Mouse (Mus musculus): Measurements from ENCODE around the gene Ralgds. TPM values are rescaled to one million over a fixed set of nuclear protein-coding genes. Genes with fewer than 3 reads are reported as not detected.

Gene Ralgds
- polyA plus RNA-seq, 1 experiment from 2014 or later: 55.9 TPM

DNA sequence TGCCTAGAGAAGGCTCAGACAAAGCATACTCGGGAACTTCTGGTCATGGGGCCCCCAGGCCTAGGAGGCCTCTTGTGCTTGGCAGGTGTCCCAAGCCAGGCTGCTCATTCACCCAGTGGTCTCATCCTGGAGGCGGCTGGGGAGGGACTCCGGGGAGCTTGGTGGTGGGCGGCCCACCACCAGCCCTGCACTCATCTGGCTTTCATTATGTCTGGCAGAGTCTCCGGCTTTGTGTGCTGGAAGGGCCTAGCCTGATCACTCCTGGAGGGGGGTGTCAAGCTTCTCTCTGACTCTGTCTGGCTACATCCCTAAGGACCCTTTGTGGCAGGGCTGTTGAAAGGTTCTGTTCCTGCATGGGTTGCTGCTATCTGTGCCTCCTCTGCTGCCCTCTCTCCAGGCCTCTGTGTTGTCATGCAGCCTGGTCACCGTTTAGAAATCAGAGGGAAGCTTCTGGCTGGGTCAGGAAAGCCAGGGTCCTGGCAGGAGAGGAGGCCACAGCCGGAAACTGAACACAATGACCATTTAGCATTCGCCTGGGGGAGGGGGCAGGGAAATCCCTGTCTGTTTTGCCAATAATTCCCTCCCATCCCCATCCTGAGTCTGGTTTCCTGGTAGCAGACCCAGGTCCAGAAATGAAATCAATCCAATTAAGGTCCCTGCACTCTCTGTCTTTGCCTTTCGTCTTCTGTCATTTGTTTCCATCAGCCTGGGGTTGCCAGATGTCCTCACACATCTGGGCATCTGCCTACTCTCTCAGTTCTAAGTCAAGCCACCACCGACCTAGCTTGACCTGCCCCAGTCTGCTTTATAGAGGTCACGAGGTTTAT is 21.7 kb downstream of the Ralgds start:
- Histone ChIP-seq H3K9ac (ENCODE audit: low read depth, low read length) (peak overlapping the region; percentile 59), H3K9me3 (ENCODE audit: control insufficient read depth, low read length) (no peaks in the 10 kb centered on the region), H3K36me3 (ENCODE audit: control insufficient read depth, insufficient read depth, low read length) (no peaks in the 10 kb centered on the region), H3K4me1 (replicated peaks; ENCODE audit: control insufficient read depth, insufficient read depth, low read length) (peaks cover 45% of the 10 kb centered on the region), H3K27ac (ENCODE audit: low read depth, low read length) (peak overlapping the region; percentile 89), H3K27me3 (ENCODE audit: control insufficient read depth, insufficient read depth, low read length) (no peaks in the 10 kb centered on the region), H3K4me2 (replicated peaks; ENCODE audit: low read depth, low read length) (peak overlapping the region; percentile 78), H3K4me3 (ENCODE audit: low read depth, low read length) (peak overlapping the region; percentile 18; the same call in 1 of the 2 replicates)
- peak; percentile 21; the same call in 1 of the 2 replicates for ATAC-seq (ENCODE audit: low FRiP score)
- 27% methylated on average over 11 of the region's 11 CpGs for WGBS
- DNase-seq (ENCODE audit: low spot score): peak; percentile 52

DNA sequence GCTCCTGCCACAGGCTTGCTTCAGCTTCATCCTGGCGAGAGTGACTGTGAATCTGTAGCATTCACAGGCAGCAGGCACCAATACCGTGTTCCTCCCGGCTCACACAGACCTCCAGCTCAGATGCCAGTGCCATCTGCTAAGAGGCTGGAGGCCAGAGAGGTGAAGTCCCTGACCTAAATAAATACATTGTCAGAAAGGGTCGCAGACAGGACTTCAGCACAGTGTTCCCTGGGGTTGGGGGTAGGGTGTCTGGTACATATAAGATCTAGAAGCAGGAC is 22.3 kb downstream of the Ralgds start:
- DNase-seq (ENCODE audit: low spot score): no peak
- H3K4me1 ChIP-seq (replicated peaks; ENCODE audit: control insufficient read depth, insufficient read depth, low read length): peaks cover 50% of the 10 kb centered on the region

DNA sequence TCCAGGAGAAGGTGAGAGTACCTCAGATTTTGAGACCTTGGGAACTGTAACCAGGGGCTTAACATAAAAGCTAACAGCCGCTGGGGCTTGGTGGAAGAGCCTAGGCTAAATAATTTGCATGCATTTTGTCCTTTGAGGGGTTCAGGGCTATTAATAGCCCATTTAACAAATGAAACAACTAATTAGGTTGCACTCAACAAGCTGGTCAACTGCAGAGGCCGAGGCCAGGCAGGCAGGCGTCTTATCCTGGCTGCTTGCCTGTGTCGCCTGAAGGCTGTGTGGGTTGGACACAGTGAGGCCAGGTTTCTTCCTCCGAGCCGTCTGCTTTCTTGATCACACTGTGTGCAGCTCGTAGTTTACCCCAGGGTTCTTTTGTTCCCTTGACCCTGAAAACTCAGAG is 22.7 kb downstream of the Ralgds start:
- Histone ChIP-seq H3K9me3 (ENCODE audit: control insufficient read depth, low read length) (no peaks in the 10 kb centered on the region), H3K4me3 (ENCODE audit: low read depth, low read length) (no peak overlapping the region), H3K27me3 (ENCODE audit: control insufficient read depth, insufficient read depth, low read length) (no peaks in the 10 kb centered on the region), H3K4me2 (replicated peaks; ENCODE audit: low read depth, low read length) (no peak overlapping the region), H3K9ac (ENCODE audit: low read depth, low read length) (no peak overlapping the region; the same call in 1 of the 2 replicates), H3K27ac (ENCODE audit: low read depth, low read length) (peak overlapping the region; percentile 89; the same call in 1 of the 2 replicates), H3K4me1 (replicated peaks; ENCODE audit: control insufficient read depth, insufficient read depth, low read length) (peaks cover 46% of the 10 kb centered on the region), H3K36me3 (ENCODE audit: control insufficient read depth, insufficient read depth, low read length) (no peaks in the 10 kb centered on the region)
- ATAC-seq (ENCODE audit: low FRiP score): no peak
- no peak for DNase-seq (ENCODE audit: low spot score)
- WGBS: 43% methylated on average over 7 of the region's 7 CpGs

More for the DNA sequence above, 22.3 kb downstream of the Ralgds start:
- Histone ChIP-seq H3K27me3 (ENCODE audit: control insufficient read depth, insufficient read depth, low read length) (no peaks in the 10 kb centered on the region), H3K9ac (ENCODE audit: low read depth, low read length) (peak overlapping the region; percentile 59; the same call in 1 of the 2 replicates), H3K36me3 (ENCODE audit: control insufficient read depth, insufficient read depth, low read length) (no peaks in the 10 kb centered on the region), H3K9me3 (ENCODE audit: control insufficient read depth, low read length) (no peaks in the 10 kb centered on the region), H3K4me2 (replicated peaks; ENCODE audit: low read depth, low read length) (peak overlapping the region; percentile 78; the same call in 1 of the 2 replicates), H3K27ac (ENCODE audit: low read depth, low read length) (peak overlapping the region; percentile 89), H3K4me3 (ENCODE audit: low read depth, low read length) (no peak overlapping the region)
- 29% methylated on average over 4 of the region's 4 CpGs for WGBS
- ATAC-seq (ENCODE audit: low FRiP score): no peak

DNA sequence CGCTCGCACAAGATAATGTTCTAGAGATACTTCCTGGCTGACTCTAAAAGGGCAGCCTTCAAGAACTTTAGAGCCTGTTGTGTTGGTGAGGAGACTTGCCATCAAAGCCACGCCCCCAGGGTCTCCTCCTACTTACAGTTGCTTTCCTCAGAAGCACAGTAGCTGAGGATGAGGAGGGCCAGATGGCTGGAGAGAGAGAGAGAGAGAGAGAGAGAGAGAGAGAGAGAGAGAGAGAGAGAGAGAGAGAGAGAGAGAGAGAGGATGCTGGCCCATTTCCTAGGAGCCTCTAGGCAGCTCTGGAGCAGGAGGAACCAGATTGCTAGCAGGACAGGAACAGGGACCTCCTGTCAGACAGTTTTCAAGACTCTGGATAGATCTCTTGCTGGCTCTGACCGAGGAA is 23.2 kb downstream of the Ralgds start:
- WGBS: 63% methylated on average over 4 of the region's 4 CpGs
- H3K4me3 ChIP-seq (ENCODE audit: low read depth, low read length): no peak overlapping the region
- H3K4me2 ChIP-seq (replicated peaks; ENCODE audit: low read depth, low read length): no peak overlapping the region
- ATAC-seq (ENCODE audit: low FRiP score) (no peak), DNase-seq (ENCODE audit: low spot score) (no peak)
- no peak overlapping the region for H3K9ac ChIP-seq (ENCODE audit: low read depth, low read length)
- H3K27me3 ChIP-seq (ENCODE audit: control insufficient read depth, insufficient read depth, low read length): no peaks in the 10 kb centered on the region
- H3K4me1 ChIP-seq (replicated peaks; ENCODE audit: control insufficient read depth, insufficient read depth, low read length): peaks cover 45% of the 10 kb centered on the region
- no peak overlapping the region for H3K27ac ChIP-seq (ENCODE audit: low read depth, low read length)
- H3K9me3 ChIP-seq (ENCODE audit: control insufficient read depth, low read length): no peaks in the 10 kb centered on the region
- no peaks in the 10 kb centered on the region for H3K36me3 ChIP-seq (ENCODE audit: control insufficient read depth, insufficient read depth, low read length)

DNA sequence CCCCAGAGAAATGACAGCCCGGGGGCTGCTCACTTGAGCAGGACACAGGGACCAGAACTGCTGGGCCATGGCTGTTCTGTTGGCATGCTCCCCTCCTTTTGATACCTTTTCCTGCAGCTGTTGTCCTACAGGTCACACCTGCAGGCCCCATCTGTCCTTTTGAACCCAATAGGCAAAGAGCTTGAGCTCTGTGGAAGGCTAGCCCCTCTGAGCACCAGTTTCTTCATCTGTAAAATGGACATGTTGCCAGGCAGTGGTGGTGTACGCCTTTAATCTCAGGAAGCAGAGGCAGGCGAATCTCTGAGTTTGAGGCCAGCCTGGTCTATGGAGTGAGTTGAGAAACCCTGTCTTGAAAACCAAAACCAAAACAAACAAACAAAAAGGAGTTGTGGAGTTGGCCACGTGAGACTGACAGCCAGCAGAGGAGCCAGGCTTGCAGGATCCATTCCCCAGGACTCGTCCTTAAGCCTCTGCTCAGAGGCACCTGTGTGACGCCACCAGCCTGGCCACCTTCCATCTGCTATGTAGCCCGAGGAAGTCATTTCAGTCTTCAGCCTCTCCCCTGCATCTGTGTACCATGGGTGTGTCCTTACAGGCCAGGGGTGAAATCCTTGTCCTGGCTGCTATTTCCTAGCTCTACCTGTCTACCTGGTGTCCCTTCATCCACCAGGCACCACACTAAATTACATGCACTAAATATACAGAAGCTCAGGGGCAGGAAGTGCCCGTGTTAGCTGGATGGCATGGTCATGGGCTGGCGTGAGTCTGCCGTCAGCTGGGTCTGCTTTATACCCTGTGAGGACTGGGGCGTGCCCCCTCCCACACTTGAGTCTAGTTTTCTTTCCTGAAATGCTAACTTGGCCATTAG is 24.1 kb downstream of the Ralgds start:
- Histone ChIP-seq H3K27ac (ENCODE audit: low read depth, low read length) (no peak overlapping the region), H3K36me3 (ENCODE audit: control insufficient read depth, insufficient read depth, low read length) (no peaks in the 10 kb centered on the region), H3K4me2 (replicated peaks; ENCODE audit: low read depth, low read length) (no peak overlapping the region), H3K4me3 (ENCODE audit: low read depth, low read length) (no peak overlapping the region), H3K9me3 (ENCODE audit: control insufficient read depth, low read length) (no peaks in the 10 kb centered on the region), H3K27me3 (ENCODE audit: control insufficient read depth, insufficient read depth, low read length) (no peaks in the 10 kb centered on the region), H3K4me1 (replicated peaks; ENCODE audit: control insufficient read depth, insufficient read depth, low read length) (peaks cover 45% of the 10 kb centered on the region), H3K9ac (ENCODE audit: low read depth, low read length) (no peak overlapping the region)
- no peak for DNase-seq (ENCODE audit: low spot score)
- WGBS: 71% methylated on average over 11 of the region's 11 CpGs
- no peak for ATAC-seq (ENCODE audit: low FRiP score)

DNA sequence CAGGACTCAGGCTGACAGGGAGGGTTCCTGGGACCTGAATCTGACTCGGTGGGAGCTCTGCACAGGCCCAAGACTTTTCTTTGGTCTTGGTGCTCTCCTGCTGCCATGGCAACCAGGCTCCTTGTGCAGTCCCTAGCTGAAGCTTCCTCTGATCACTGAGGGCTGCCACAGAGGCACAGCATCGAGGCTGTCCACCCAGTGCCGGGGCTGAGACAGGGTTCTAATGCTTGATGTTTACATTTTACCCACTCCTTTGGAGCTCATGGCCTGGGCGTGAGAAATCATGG is 24.7 kb downstream of the Ralgds start:
- H3K27me3 ChIP-seq (ENCODE audit: control insufficient read depth, insufficient read depth, low read length): no peaks in the 10 kb centered on the region
- ATAC-seq (ENCODE audit: low FRiP score) (no peak), DNase-seq (ENCODE audit: low spot score) (no peak)
- H3K27ac ChIP-seq (ENCODE audit: low read depth, low read length): no peak overlapping the region
- H3K9ac ChIP-seq (ENCODE audit: low read depth, low read length): no peak overlapping the region
- no peak overlapping the region for H3K4me3 ChIP-seq (ENCODE audit: low read depth, low read length)
- H3K4me1 ChIP-seq (replicated peaks; ENCODE audit: control insufficient read depth, insufficient read depth, low read length): peaks cover 42% of the 10 kb centered on the region
- WGBS: 32% methylated on average over 4 of the region's 4 CpGs
- no peaks in the 10 kb centered on the region for H3K9me3 ChIP-seq (ENCODE audit: control insufficient read depth, low read length)
- H3K36me3 ChIP-seq (ENCODE audit: control insufficient read depth, insufficient read depth, low read length): peaks cover 3% of the 10 kb centered on the region; the same call in 1 of the 2 replicates
- H3K4me2 ChIP-seq (replicated peaks; ENCODE audit: low read depth, low read length): no peak overlapping the region

DNA sequence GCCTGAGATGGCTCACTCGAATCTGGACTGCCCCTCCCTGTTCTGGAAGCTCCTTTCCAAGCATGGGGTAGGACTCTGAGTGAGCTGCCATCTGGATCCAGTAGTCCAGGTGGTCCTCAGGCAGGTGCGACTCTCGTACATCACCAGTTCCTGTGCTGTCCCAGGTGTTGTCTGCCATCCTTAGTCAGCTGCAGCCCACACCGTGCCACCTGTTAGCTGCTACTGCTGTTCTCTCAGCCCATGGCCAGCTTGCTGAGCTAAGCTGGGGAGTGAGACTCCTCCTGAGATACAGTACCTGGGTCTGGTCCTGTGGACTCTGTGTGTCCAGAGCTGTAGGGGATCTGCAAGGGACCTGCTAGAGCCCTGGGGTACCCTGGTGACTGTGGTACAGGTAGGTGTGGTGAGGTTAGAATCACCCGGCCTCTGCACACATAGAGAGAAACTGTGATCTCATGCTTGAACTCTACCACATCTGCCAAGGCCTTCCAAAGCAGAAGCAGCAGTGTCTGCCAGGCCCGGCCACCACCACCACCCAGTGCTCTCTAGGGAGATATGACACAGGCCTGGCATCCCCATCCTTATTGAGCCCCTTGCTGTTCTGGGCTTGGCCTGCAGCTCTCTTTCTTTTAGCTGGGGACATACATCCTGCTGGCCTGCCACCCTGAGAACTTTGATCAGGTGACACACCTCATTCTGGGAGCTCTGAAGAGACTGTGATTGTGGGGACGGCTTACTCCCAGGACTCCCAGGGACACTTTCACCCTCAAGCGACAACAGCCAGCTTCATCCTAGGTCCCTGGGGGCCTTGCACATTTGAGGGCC is 25.3 kb downstream of the Ralgds start:
- H3K27ac ChIP-seq (ENCODE audit: low read depth, low read length): peak overlapping the region; percentile 80

DNA sequence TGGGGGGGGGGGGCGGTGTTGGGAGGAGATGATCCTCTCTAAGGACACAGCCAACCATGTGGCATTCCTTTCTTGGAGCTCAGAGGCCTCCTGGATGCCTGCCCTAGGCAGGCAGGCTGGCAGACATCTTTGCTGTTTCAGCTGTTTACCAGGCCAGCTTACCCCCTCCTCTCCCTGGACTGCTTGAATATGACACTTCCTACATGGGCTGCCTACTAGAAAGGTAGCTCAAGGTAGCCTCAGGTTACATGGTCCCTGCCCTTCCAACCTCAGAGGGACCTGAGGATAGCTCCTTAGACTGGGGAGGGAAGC is 25.8 kb downstream of the Ralgds start:
- no peak for ATAC-seq (ENCODE audit: low FRiP score)
- Histone ChIP-seq H3K4me1 (replicated peaks; ENCODE audit: control insufficient read depth, insufficient read depth, low read length) (peaks cover 33% of the 10 kb centered on the region), H3K9ac (ENCODE audit: low read depth, low read length) (peak overlapping the region; percentile 42)

More for the DNA sequence above, 25.3 kb downstream of the Ralgds start:
- DNase-seq (ENCODE audit: low spot score): no peak
- no peak overlapping the region for H3K9ac ChIP-seq (ENCODE audit: low read depth, low read length)
- peaks cover 5% of the 10 kb centered on the region; the same call in 1 of the 2 replicates for H3K36me3 ChIP-seq (ENCODE audit: control insufficient read depth, insufficient read depth, low read length)
- WGBS: 74% methylated on average over 8 of the region's 8 CpGs
- no peak for ATAC-seq (ENCODE audit: low FRiP score)
- no peaks in the 10 kb centered on the region for H3K9me3 ChIP-seq (ENCODE audit: control insufficient read depth, low read length)
- peaks cover 38% of the 10 kb centered on the region for H3K4me1 ChIP-seq (replicated peaks; ENCODE audit: control insufficient read depth, insufficient read depth, low read length)
- H3K4me2 ChIP-seq (replicated peaks; ENCODE audit: low read depth, low read length): no peak overlapping the region
- no peaks in the 10 kb centered on the region for H3K27me3 ChIP-seq (ENCODE audit: control insufficient read depth, insufficient read depth, low read length)
- no peak overlapping the region for H3K4me3 ChIP-seq (ENCODE audit: low read depth, low read length)

More for the DNA sequence above, 25.8 kb downstream of the Ralgds start:
- H3K9me3 ChIP-seq (ENCODE audit: control insufficient read depth, low read length): no peaks in the 10 kb centered on the region
- 25% methylated on average over 1 of the region's 1 CpGs for WGBS
- no peak for DNase-seq (ENCODE audit: low spot score)
- H3K4me2 ChIP-seq (replicated peaks; ENCODE audit: low read depth, low read length): no peak overlapping the region
- no peaks in the 10 kb centered on the region for H3K27me3 ChIP-seq (ENCODE audit: control insufficient read depth, insufficient read depth, low read length)
- no peak overlapping the region for H3K4me3 ChIP-seq (ENCODE audit: low read depth, low read length)
- H3K27ac ChIP-seq (ENCODE audit: low read depth, low read length): peak overlapping the region; percentile 80
- peaks cover 5% of the 10 kb centered on the region; the same call in 1 of the 2 replicates for H3K36me3 ChIP-seq (ENCODE audit: control insufficient read depth, insufficient read depth, low read length)
